Mouse (Mus musculus) megakaryocyte, embryonic 14.5 days (primary cell): ENCODE results near the gene B3gntl1.

ENCODE experiments used
- FLI1 ChIP-seq: IDR thresholded peaks from 2 replicates; pipeline ENCODE4 v1.6.1; 2012; ENCODE audit warnings: low read length, inconsistent platforms, mixed read lengths
- GATA1 ChIP-seq: IDR thresholded peaks from 3 replicates; pipeline ENCODE4 v1.6.1; 2012; ENCODE audit warnings: mixed read lengths, low read length, inconsistent platforms, borderline replicate concordance

DNA sequence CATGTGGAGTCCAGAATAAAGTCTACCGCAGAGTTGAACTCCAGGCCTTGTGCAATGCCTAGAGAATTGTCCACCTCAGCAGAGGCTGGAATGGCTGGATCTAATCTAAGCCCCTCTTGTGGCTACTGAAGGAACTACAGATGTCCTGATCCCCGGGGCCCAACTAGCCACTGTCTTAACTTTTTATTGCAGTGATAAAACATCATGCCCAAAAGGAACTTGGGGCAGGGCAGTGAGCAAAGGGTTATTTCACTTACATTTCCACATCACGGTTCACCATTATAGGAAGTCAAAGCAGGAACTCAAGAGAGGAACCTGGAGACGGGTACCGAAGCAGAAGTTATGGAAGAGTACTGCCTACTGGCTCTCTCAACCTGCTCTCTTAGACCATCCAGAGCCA lies 7.8 kb upstream of the B3gntl1 start:
- TF ChIP-seq GATA1 (no peak), FLI1 (no peak)
